In genomic region chr3:55461685-55462655, GRCm38 (mm10) we compare ENCODE assay signal across 7 mouse cellular contexts. TPM values are rescaled to one million over a fixed set of nuclear protein-coding genes. Genes with fewer than 3 reads are reported as not detected.
DNase-seq lines count a peak whose midpoint lies in the region; ATAC-seq and TF ChIP-seq lines count a peak whose summit lies in the region.

No protein-coding gene starts in this region.

- H3K4me2 ChIP-seq in midbrain, postnatal 0 days (ENCODE audit: low read depth, low read length, poor library complexity, severe bottlenecking) = peak overlapping the region; percentile 58

- no peaks in the 10 kb centered on the region for H3K36me3 ChIP-seq in C2C12 (ENCODE audit: control insufficient read depth, insufficient read depth)
- H3K36me3 ChIP-seq in midbrain, postnatal 0 days (ENCODE audit: insufficient read depth, low read length) = no peaks in the 10 kb centered on the region

- peak overlapping the region; percentile 26 for H3K4me3 ChIP-seq in C2C12 (ENCODE audit: insufficient read depth, poor library complexity, severe bottlenecking)
- peak overlapping the region; percentile 35 for H3K4me3 ChIP-seq in midbrain, postnatal 0 days (ENCODE audit: low read depth, low read length)

- WGBS in midbrain, postnatal 0 days = under 1% methylated on average over 17 of the region's 17 CpGs

- H3K27ac ChIP-seq in midbrain, postnatal 0 days (ENCODE audit: low read depth, low read length) = peak overlapping the region; percentile 87

- H3ac ChIP-seq in C2C12 (ENCODE audit: control insufficient read depth, insufficient read length, low read depth) = peak overlapping the region; percentile 12

- H3K9me3 ChIP-seq in midbrain, postnatal 0 days (ENCODE audit: low read length) = no peaks in the 10 kb centered on the region

- no peaks in the 10 kb centered on the region for H3K79me2 ChIP-seq in C2C12 (ENCODE audit: control insufficient read depth, insufficient read depth)

- peaks cover 19% of the 10 kb centered on the region; the same call in 1 of the 2 replicates for H3K4me1 ChIP-seq in midbrain, postnatal 0 days (ENCODE audit: insufficient read depth, low read length)

- H3K79me3 ChIP-seq in C2C12 (ENCODE audit: low read depth) = no peaks in the 10 kb centered on the region

- no peaks in the 10 kb centered on the region for H3K27me3 ChIP-seq in C2C12 (ENCODE audit: control insufficient read depth, insufficient read depth, insufficient read length)
- no peaks in the 10 kb centered on the region for H3K27me3 ChIP-seq in midbrain, postnatal 0 days (ENCODE audit: insufficient read depth, low read length)

- peak overlapping the region; percentile 55 for H3K9ac ChIP-seq in midbrain, postnatal 0 days (replicated peaks; ENCODE audit: low read length, poor library complexity, severe bottlenecking)

- no peak for TF ChIP-seq CTCF in C2C12 (IDR thresholded peaks at IDR 0.05; ENCODE audit: control insufficient read depth, insufficient read depth, insufficient read length)
- peak; percentile 3; the same call in 1 of the 2 replicates for TF ChIP-seq CTCF in midbrain, postnatal 0 days (IDR thresholded peaks at IDR 0.05)

- peak; percentile 78 for DNase-seq in 3134 (ENCODE audit: extremely low read depth, insufficient read length, low spot score)
- peak; percentile 80 for DNase-seq in cerebellum, adult 8-10 months
- DNase-seq in forelimb bud, embryonic 11.5 days (ENCODE audit: low read depth, low spot score) = peak; percentile 58
- DNase-seq in layer of hippocampus, adult 9-11 months = peak; percentile 93
- peak; percentile 90 for DNase-seq in midbrain, postnatal 0 days (ENCODE audit: low spot score)
- peak; percentile 26 for DNase-seq in thymus, postnatal 4 days

- ATAC-seq in midbrain, postnatal 0 days (ENCODE audit: low FRiP score) = peak; percentile 93

TF ChIP-seq in C2C12, 6 proteins besides CTCF, POLR2A, EP300 and RAD21:
- TF ChIP-seq CEBPB (IDR thresholded peaks at IDR 0.05; ENCODE audit: low read depth) (no peak), FOSL1 (IDR thresholded peaks at IDR 0.05; ENCODE audit: insufficient read depth, low read length, poor library complexity, severe bottlenecking) (peak; percentile 48), MAX (IDR thresholded peaks at IDR 0.05) (no peak), MYOD1 (IDR thresholded peaks at IDR 0.05; ENCODE audit: control insufficient read depth, insufficient read length, low read depth) (no peak), USF1 (IDR thresholded peaks at IDR 0.05; ENCODE audit: low read depth) (no peak), MYOG (IDR thresholded peaks at IDR 0.05; ENCODE audit: control insufficient read depth, extremely low read depth, insufficient read length) (no peak)
TF ChIP-seq in C2C12: peak in this region for 1.

RNA-seq across cellular contexts. Expression of gene Gm21954, which starts 10.0 kb away (rescaled TPM):
- polyA plus RNA-seq in C2C12 (2012; fragmentation: generic; extraction: Trizol) = not detected
- total RNA-seq in midbrain, postnatal 0 days (2014; rRNA removed) = not detected in 2 replicates
- not detected in 2 replicates for polyA plus RNA-seq in midbrain, postnatal 0 days (2015; fragmentation: Nextera tagmentation; extraction: Ambion mirVana)

Comparison
In these comparisons a context has a peak if more than half of its experiments do, and no peak if none do; other contexts are left out.
1. Peak in every context shown above with its lines: DNase-seq, ATAC-seq, H3K4me3 ChIP-seq and H3K27ac ChIP-seq.
2. DNase-seq: peak in every context shown above with its lines; median percentile 93 in layer of hippocampus, adult 9-11 months; 90 in midbrain, postnatal 0 days; 80 in cerebellum, adult 8-10 months; 78 in 3134; 58 in forelimb bud, embryonic 11.5 days; 26 in thymus, postnatal 4 days.